Mouse (Mus musculus) spleen, adult 2 months (tissue): ENCODE measurements around the gene Gm49380. TPM values are rescaled to one million over a fixed set of nuclear protein-coding genes. Genes with fewer than 3 reads are reported as not detected.
A peak's percentile ranks its signal among the peaks of the same experiment; 100 is the strongest.

ENCODE experiments used
- DNase-seq, 2 experiments: peaks; one replicate each; pipeline versions ENCODE4 v3.0.0 to v3.0.0-alpha.2; 2012 to 2021; ENCODE audit warnings: low spot score in 2 of 2, low read depth in 1 of 2
- H3K27ac ChIP-seq: fragments of 200-500 bp; 2 replicates; pipeline ENCODE4 v1.5.1; 2012; ENCODE audit warnings: low read length, inconsistent platforms; ENCODE audit not compliant: insufficient read depth
- H3K27me3 ChIP-seq: fragments of 200-500 bp; 2 replicates; pipeline ENCODE4 v1.6.1; 2012; ENCODE audit warnings: mild to moderate bottlenecking, moderate library complexity, low read length, inconsistent platforms; ENCODE audit not compliant: control insufficient read depth, insufficient read depth
- H3K36me3 ChIP-seq: fragments of 200-500 bp; 2 replicates; pipeline ENCODE4 v1.6.1; 2012; ENCODE audit warnings: mild to moderate bottlenecking, low read length, inconsistent platforms; ENCODE audit not compliant: control insufficient read depth, insufficient read depth
- H3K4me1 ChIP-seq: fragments of 200-500 bp; 2 replicates; pipeline ENCODE4 v1.6.1; 2011; ENCODE audit warnings: inconsistent platforms; ENCODE audit not compliant: control insufficient read depth, insufficient read depth, insufficient read length
- H3K4me3 ChIP-seq: fragments of 200-500 bp; 2 replicates; pipeline ENCODE4 v1.5.1; 2011; ENCODE audit warnings: mild to moderate bottlenecking, inconsistent platforms; ENCODE audit not compliant: insufficient read depth, insufficient read length; ENCODE audit errors: extremely low read depth
- CTCF ChIP-seq: fragments of 200-500 bp; IDR thresholded peaks from 2 replicates; pipeline ENCODE4 v1.5.1; 2011; ENCODE audit warnings: mild to moderate bottlenecking, inconsistent platforms; ENCODE audit not compliant: insufficient read depth, insufficient read length, insufficient replicate concordance; ENCODE audit errors: extremely low read depth
- POLR2A ChIP-seq: fragments of 200-500 bp; IDR thresholded peaks from 2 replicates; pipeline ENCODE4 v1.6.1; 2011; ENCODE audit warnings: low read depth, low read length, inconsistent platforms
- WGBS: fragments of 180-500 bp; shearing (Covaris S2); methylation state at CpG from one replicate; pipeline ENCODE4 v1.1.7; 2018; 5-methylcytosine and 5-hydroxymethylcytosine counted together
- polyA plus RNA-seq: library from polyadenylated mRNA; depleted of rRNA; stranded (reverse); fragments of >200 nt; gene quantifications from 2 replicates; pipeline ENCODE4 v1.2.3, GENCODE M21; 2012

The Gm49380 gene
- polyA plus RNA-seq, 1 experiment: not detected

DNA sequence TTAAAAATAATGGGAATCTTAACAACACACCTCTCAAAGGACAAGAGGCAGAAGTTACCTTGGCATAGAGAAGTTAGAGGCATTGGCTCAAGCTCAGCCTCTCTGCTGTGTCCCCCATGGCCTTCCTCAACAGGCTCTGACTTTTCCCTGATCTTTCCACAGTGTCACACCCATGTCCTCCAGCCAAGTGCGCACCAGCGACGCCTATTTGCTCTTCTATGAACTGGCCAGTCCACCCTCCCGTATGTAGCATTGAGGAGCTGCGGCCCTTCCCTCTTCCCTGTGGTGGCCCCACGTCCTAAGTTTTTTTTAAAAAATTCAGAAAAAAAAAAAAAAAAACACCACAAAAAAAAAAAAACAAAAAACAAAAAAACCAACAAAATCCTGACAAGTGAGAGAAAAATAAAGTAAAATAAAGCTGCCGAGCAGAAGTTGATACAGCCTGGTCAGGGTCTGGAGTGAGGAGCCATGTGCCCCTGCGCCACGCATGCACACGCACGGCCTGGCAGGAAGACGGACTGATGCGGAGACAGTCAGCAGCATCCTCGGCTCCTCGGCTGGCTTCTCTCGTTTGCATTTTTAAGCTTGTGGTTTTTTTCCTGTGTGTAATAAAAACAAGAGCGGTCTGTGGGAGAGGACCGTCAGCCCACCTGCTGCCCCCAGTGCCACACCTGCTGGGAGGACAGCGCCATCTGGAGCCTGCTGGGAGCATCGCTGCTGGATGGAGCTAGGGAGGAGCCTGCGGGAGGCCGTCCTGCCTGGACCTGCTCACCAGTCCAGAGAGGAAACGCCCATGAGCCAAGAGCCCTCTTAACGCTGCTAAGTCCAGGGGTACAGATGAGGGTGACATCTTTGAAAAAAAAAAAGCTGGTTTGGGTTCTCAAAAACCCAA lies 19.4 kb downstream of the Gm49380 start:
- Histone ChIP-seq H3K36me3 (no peaks in the 10 kb centered on the region), H3K4me1 (peaks cover 13% of the 10 kb centered on the region; the same call in 1 of the 2 replicates), H3K27me3 (no peaks in the 10 kb centered on the region), H3K27ac (no peak overlapping the region), H3K4me3 (no peak overlapping the region)
- TF ChIP-seq POLR2A: no peak
- TF ChIP-seq CTCF: peak; percentile 89
- DNase-seq: peak; percentile 50 to 71
- 34% methylated on average over 24 of the region's 24 CpGs for WGBS

DNA sequence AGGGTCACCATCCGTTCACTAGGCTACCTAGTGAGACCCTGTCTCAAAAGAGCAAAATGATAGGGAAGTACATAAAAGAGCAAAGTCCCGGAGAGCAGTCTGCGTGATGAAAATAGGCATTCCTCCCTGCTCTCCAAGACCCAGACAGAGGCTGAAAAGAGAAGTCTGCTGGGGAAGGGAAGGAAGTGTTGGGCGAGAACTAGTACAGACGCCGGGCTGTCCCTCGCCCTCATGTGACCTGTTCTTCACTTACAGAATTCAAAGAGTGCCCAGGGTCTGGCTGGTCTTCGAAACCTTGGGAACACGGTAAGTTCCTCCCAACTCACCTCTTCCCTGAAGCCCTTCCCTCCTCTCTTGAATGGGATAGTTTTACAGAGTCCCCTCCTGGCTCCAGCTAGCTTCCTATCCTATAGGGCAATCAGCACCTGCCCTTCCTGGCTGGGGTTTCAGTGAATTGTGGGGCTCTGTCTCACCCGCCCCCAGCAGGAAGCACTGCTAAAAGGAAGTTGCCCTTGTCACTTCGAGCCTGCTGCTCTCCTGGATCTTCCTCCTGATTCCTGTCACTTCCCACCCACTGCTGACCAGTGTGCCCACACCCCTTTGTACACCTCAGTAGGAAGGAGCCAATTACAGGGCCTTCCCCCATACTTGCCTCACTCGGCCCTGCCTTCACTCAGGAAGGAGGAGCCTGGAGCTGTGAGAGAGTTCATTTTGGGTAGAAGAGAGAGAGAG lies 24.3 kb downstream of the Gm49380 start:
- peaks cover 9% of the 10 kb centered on the region for H3K27me3 ChIP-seq
- 16% methylated on average over 12 of the region's 12 CpGs for WGBS
- H3K36me3 ChIP-seq: no peaks in the 10 kb centered on the region
- no peak for TF ChIP-seq CTCF
- no peak for TF ChIP-seq POLR2A
- DNase-seq: no peak
- no peak overlapping the region for H3K27ac ChIP-seq
- peaks cover 19% of the 10 kb centered on the region; the same call in 1 of the 2 replicates for H3K4me1 ChIP-seq
- no peak overlapping the region for H3K4me3 ChIP-seq

DNA sequence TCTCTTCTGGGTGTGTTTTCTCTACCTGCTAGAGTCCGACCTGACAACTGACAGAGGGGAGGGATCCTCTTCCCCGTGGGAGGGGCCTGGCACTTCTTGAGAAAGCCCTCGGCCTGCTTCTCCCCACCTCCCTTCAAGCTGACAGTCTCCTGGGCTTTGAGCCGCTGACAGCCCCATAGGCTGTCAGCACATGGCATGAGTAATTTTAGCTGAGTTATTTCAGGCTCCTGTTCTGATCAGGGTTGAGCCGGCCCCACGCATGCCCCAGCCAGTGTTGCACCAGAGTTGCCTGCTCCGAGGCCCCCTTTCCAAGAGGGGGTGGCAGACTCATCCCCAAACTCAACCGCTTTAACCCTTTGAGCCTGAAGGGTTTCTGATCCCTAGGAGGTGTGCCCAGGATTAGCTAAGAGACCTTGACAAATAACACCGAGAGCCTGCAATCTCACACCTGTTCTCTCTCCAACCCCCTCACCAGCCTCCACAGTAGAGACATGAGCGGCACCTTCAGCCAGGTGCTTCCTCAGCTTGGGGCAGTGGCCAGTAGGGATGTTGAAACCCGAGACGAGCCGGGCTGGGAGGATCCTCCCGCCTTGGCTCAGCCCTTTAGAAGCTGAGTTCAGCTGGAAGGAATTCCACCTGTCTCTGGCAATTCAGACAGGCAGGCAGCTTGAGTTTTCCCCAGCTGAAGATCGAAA lies 25.4 kb downstream of the Gm49380 start:
- Histone ChIP-seq H3K4me1 (peaks cover 18% of the 10 kb centered on the region; the same call in 1 of the 2 replicates), H3K4me3 (no peak overlapping the region), H3K36me3 (no peaks in the 10 kb centered on the region), H3K27ac (no peak overlapping the region), H3K27me3 (peaks cover 9% of the 10 kb centered on the region)
- 24% methylated on average over 15 of the region's 15 CpGs for WGBS
- DNase-seq: no peak
- no peak for TF ChIP-seq CTCF
- TF ChIP-seq POLR2A: no peak

DNA sequence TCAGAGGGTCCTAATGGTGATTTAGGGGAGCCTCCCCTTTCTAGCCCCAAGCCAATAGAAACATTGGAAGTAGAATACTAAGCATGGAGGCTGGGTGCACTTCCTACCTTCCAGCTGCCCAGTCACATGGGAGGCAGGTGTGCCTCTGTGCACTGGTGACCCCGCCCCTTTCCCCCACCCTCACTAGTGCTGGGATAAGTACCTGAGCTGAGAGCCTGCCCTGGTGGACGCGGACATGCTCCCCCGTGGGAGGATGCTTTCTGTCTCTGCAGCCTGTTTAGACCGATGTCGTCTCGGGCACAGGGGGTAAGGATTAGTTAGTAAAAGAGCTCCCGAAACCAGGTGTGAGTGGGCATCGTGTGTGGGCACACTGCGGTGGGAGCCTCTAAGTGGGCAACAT lies 26.3 kb downstream of the Gm49380 start:
- 87% methylated on average over 10 of the region's 10 CpGs for WGBS

DNA sequence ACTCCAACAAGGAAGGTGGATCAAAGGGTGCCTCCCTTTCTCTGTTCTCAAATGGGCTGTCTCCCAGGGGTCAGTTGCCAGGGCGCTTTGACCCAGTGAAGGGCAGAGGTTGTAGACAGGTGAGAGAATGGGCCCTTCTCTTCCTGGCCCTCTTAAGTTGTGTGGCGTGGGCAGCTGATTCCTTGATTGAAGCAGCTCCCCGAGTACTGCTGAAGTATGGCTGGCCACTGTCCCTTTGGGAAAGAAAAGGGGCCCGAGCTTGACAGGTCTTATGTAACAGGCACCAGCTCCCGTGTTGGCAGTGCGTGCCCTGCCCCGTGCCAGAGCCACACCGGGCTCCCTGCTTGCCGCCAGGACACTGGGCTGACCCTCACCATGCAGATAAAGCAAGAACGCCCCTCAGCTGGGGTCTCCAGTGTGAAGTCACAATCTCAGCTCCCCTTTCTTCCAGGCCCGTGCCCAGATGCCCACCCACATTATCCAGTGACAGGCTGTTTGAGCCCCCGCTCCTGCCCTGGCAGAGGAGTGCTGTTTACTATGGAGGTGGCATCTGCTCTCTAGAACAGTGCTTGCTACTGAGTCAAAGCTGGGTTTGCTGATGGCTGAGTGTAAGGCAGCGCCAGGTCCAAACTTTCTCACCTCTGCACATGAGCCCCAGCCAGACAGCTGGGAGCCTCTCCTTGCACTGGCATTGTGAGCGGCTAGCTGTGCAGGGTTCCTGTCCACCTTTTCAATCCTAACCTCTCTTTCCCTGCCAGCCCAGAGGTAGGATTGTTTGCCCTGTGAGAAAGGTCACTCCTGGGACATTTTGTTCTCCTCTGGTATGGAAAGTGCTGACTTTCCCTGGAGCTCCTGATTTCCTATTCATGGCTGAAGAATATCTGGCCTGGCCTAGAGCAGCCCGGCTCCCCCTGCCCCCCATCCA lies 27.3 kb downstream of the Gm49380 start:
- DNase-seq: no peak
- Histone ChIP-seq H3K36me3 (no peaks in the 10 kb centered on the region), H3K4me3 (no peak overlapping the region), H3K4me1 (peaks cover 18% of the 10 kb centered on the region; the same call in 1 of the 2 replicates), H3K27ac (no peak overlapping the region), H3K27me3 (peaks cover 9% of the 10 kb centered on the region)
- no peak for TF ChIP-seq POLR2A
- 94% methylated on average over 15 of the region's 15 CpGs for WGBS

More for the DNA sequence above, 26.3 kb downstream of the Gm49380 start:
- Histone ChIP-seq H3K36me3 (no peaks in the 10 kb centered on the region), H3K27me3 (peaks cover 9% of the 10 kb centered on the region), H3K4me1 (peaks cover 18% of the 10 kb centered on the region; the same call in 1 of the 2 replicates), H3K27ac (no peak overlapping the region), H3K4me3 (no peak overlapping the region)
- no peak for DNase-seq
- TF ChIP-seq POLR2A (no peak), CTCF (no peak)

DNA sequence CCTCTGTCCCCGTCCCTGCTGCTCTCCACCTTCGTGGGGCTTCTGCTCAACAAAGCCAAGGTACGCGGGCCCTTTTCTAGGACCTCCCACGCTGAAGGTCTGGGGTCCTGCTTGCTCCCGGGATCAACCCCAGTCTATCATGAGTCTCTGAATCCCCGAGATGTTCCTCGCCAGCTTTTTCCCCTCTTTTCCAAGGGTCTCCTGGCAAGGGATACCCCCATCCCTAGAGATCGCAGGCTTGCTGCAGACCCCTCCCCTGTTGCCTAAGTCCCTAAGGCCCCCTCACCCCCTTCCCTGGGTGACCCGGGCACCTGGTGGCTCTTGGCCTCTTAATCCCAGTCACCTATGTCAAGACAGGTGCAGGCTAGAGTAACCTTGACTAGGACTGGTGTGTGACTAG lies 28.0 kb downstream of the Gm49380 start:
- TF ChIP-seq CTCF (no peak), POLR2A (no peak)
- DNase-seq: no peak
- peaks cover 9% of the 10 kb centered on the region for H3K27me3 ChIP-seq
- H3K36me3 ChIP-seq: no peaks in the 10 kb centered on the region
- WGBS: 19% methylated on average over 10 of the region's 10 CpGs
- no peak overlapping the region for H3K27ac ChIP-seq
- peak overlapping the region; percentile 67 for H3K4me3 ChIP-seq
- peaks cover 18% of the 10 kb centered on the region; the same call in 1 of the 2 replicates for H3K4me1 ChIP-seq
